Mouse (Mus musculus): Measurements from ENCODE around the gene Vnn3.
A peak's percentile ranks its signal among the peaks of the same experiment; 100 is the strongest.

Vnn3 gene

DNA sequence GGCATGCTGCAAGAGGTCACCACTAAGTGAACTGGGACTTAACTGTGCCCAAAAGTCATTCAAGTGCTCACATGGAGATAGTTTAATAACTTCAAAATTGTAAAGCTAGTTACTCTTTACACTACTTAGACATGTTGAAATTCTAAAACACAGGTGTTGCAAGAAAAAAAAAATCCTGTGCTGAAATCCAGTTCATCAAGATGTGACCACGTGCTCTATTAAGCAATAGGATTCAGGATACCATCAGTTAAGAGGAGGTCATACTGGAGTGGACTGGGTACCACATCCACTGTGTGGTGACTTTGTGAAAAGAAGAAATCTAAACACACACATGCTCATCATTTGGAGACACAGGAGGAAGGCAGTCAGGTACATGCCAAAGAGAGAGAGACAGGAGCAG is 41.7 kb downstream of the Vnn3 start:
- no peak for DNase-seq (ENCODE audit: low spot score)

DNA sequence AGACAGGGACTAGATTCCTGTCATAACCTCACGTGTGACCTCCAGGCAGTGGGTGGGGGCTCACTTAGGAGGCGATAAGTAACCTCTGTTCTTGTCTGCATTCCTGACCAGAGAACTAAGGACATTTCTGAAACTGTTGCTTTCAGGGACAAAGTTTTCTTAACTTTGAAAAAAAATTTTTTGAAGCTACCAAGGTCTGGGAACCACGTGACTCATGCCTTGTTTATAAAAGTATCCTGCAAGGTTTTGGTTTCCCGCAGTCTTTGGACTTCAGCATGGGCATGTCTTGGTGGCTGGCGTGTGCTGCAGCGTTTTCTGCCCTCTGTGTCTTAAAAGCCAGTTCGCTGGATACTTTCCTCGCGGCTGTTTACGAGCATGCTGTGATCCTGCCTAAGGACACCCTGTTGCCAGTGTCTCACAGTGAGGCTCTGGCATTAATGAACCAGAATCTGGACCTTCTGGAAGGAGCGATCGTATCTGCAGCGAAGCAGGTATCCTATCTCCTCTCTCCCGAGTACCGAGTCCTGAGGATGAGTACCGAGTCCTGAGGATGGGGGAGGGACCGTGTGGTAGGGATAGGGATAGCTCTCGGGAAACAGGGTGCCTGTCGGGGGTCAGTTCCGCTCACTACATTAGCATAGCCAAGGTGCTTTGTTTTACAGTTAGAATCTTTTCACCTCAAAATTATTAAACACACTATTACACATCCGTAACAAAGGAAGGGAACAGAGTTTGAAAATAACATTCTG is 43.5 kb downstream of the Vnn3 start, which contains the start of gene Vnn1:
Gene Vnn1, plus strand, starts transcription at position 88 of the 749 bp plus-strand sequence.
- DNase-seq (ENCODE audit: low spot score), result peak; percentile 59

DNA sequence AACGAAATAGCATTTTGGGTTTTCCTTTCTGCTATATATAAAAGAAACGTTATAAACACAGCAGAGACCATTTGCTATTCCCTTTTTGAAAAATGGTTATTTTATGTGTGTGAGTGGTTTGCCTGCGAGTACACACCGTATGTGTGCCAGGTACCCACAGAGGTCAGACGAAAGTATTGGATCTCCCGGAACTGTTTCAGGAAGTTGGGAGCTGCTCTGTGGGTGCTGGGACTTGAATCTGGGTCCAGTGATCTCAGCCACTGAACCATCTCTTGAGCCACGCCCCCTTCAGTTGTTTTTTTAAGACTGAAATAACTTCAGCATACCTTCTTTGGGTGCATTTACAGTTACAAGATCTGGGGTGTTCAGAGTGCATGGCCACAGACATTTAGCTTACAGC is 44.1 kb downstream of the Vnn3 start:
- DNase-seq (ENCODE audit: low spot score), result no peak

DNA sequence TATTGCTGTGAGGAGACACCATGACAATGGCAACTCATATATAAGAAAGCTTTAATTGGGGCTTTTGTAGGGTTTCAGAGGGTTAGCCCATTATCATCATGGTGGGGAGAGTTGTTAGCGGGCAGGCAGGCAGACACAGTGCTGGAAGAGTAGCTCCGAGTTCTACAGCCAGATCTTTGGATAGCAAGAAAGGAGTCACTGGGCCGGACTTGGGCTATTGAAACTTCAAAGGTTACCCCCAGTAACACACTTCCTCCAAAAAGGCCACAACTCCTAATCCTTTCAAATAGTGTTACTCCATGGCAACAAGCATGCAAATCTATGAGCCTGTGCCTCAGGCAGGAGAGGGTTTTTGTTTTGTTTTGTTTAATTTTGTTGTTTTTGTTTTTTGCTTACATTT is 49.9 kb downstream of the Vnn3 start:
- no peak for DNase-seq (ENCODE audit: low spot score)

DNA sequence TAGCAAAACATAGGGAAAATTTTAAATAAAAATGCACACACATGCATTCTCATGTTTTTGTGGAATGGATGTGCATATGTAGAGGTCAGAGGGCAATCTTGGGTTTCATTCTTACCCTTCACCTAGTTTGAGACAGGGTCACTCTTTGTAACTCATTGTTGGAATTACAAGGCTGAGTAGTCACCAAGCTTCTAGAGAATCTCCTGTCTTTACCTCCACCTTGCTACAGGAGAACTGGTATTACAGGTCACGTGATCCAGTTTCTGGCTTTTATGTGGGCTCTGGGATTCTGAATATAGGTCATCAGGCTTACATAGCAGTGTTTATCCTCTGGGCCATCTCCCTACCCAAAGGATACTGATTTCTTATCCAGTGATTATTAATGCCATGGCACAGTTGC is 54.4 kb downstream of the Vnn3 start:
- DNase-seq (ENCODE audit: low spot score), result no peak
